Mouse (Mus musculus): ENCODE measurements at regions not wholly inside any gene's neighbourhood (a gene's known extent, or its start where the extent isn't known, plus 50 kb on each side); places are given as distances from the start of the nearest gene placed in this dataset.
A peak's percentile ranks its signal among the peaks of the same experiment; 100 is the strongest.

DNA sequence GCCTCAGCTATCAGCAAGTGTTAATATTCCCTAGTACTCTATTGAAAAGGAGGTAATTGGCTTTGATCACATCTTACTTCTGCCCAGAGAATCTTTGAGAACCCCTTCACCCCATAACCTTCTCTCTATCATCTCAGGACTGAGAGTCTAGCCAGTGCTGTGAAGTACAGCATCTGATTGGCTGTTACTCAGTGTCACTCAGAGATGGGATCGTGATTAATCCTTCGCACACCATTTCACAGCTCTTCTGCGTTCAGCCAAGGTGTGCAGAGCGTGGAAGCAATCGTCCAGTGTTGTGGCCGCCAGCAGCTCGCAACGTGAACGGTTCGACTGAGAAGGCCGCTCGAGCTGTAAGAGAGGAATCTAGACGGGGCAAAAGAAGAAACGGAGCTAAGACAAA, 87.9 kb upstream of the Ubl3 start:
- 37% methylated on average over 13 of the region's 14 CpGs for WGBS
- H3K4me2 ChIP-seq, result no peak overlapping the region
- no peak overlapping the region for H3K4me3 ChIP-seq
- H3K27ac ChIP-seq (replicated peaks), result no peak overlapping the region
- H3K4me1 ChIP-seq (replicated peaks), result no peaks in the 10 kb centered on the region
- no peaks in the 10 kb centered on the region for H3K9me3 ChIP-seq
- H3K36me3 ChIP-seq, result no peaks in the 10 kb centered on the region
- H3K27me3 ChIP-seq, result no peaks in the 10 kb centered on the region
- H3K9ac ChIP-seq, result no peak overlapping the region
- ATAC-seq (ENCODE audit: low FRiP score, low read depth), result no peak

DNA sequence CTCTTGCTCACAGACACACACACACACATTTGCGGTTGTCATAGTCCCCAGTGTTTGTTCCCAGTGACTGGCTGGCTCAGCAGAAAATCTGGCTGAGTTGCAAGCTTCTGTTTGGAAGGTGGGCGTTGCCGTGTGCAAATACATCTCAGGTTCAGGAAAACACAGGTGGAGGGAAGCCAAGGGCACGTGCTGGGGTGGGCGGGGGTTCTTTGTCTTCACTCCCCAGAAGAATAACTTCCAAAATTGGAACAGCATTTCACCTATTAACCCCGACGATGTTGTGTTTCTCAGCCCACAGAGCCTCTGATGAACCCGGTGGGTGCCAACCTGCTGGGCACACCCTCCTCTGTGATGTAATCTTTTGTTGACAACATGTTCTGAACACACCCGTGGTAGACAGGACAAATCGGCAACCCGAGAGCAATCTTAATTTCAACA, 82.3 kb upstream of the Ubl3 start:
- no peak for ATAC-seq (ENCODE audit: low FRiP score, low read depth)
- no peak overlapping the region for H3K27ac ChIP-seq (replicated peaks)
- no peaks in the 10 kb centered on the region for H3K27me3 ChIP-seq
- whole genome bisulfite sequencing, result 61% methylated on average over 11 of the region's 11 CpGs
- no peak overlapping the region for H3K4me2 ChIP-seq
- no peak overlapping the region for H3K4me3 ChIP-seq
- H3K9ac ChIP-seq, result no peak overlapping the region
- H3K36me3 ChIP-seq, result no peaks in the 10 kb centered on the region
- no peaks in the 10 kb centered on the region for H3K9me3 ChIP-seq
- peaks cover 18% of the 10 kb centered on the region for H3K4me1 ChIP-seq (replicated peaks)

DNA sequence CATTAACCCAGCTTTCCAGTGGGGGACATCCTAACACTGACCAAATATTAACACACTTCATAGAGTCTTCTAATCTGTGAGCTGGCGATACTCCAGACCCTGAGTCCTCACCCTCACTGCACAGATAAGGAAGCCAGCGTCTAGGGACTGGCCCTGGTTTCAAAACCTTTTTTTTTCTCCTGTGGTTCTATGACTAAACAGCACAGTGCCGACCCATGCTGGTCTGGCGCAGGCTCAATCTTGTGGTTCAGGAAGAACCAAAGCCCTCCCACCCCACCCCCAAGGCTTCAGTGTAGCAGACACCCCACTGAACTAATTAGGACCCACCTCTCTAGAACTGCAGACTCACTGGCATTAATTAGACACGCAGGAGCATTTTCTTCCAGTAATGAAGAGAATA, 81.4 kb upstream of the Ubl3 start:
- H3K27ac ChIP-seq (replicated peaks), result no peak overlapping the region
- WGBS, result 42% methylated on average over 5 of the region's 5 CpGs
- no peaks in the 10 kb centered on the region for H3K36me3 ChIP-seq
- ATAC-seq (ENCODE audit: low FRiP score, low read depth), result 0 out of 2 replicates have a peak, but pooled peaks have one; percentile 14
- no peak overlapping the region for H3K4me2 ChIP-seq
- H3K9ac ChIP-seq, result no peak overlapping the region
- H3K27me3 ChIP-seq, result no peaks in the 10 kb centered on the region
- H3K9me3 ChIP-seq, result no peaks in the 10 kb centered on the region
- H3K4me1 ChIP-seq (replicated peaks), result peaks cover 18% of the 10 kb centered on the region
- no peak overlapping the region for H3K4me3 ChIP-seq

DNA sequence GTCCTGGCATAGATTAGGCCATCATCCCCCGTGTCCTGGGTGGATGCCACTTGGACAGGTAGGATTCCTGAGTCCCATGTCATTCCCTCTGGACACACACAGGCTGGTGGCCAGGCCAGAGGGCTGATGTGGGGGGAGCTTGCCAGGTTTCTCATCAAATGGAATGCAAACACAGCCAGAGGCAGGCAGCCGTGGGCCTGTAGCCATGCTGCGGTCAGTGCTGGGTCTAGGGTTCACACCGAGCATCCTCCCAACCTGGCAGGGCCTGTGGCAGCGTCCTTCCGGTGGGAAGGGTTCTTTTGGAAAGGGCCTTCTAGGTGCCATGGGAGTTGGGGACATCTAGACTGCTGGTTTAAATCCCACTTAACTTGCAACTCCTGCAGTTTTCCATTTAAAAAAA, 80.7 kb upstream of the Ubl3 start:
- ATAC-seq (ENCODE audit: low FRiP score, low read depth), result no peak
- no peaks in the 10 kb centered on the region for H3K9me3 ChIP-seq
- H3K4me3 ChIP-seq, result no peak overlapping the region
- no peak overlapping the region for H3K27ac ChIP-seq (replicated peaks)
- H3K4me1 ChIP-seq (replicated peaks), result peaks cover 18% of the 10 kb centered on the region
- H3K9ac ChIP-seq, result no peak overlapping the region
- no peak overlapping the region for H3K4me2 ChIP-seq
- WGBS, result 86% methylated on average over 6 of the region's 6 CpGs
- H3K36me3 ChIP-seq, result no peaks in the 10 kb centered on the region
- no peaks in the 10 kb centered on the region for H3K27me3 ChIP-seq

DNA sequence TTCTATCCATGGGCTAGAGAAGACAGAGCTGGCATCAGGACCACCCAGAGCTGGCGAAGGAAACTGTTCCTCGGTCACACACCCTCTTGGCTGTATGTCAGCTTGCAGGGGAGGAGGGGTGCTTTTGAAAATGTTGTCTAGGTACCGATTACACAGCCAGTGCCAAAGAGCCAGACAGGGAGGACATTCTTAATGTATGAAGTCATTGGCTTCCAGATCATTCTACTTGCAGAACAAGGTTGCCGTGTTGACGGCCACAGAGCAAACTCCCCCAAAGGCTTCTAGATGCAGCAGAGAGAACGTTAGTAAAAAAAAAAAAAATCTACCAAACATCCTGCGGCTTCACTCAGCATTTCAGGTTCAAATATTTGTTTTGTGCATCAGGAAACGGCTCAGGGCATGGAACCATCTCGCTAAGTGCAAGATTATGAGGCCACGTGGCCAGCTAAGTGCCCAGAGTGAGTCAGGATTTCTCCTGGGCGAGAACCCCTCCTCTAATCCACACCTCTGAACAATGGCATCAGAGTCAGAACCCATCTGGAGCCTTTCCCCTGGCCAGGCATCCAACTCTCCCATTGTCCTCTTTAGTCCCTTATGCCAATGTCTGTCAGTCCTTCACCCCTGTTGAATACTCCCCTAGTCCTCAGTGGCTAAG, 80.1 kb upstream of the Ubl3 start:
- Histone ChIP-seq H3K9me3 (no peaks in the 10 kb centered on the region), H3K27ac (replicated peaks) (no peak overlapping the region), H3K4me2 (no peak overlapping the region), H3K4me1 (replicated peaks) (peaks cover 18% of the 10 kb centered on the region), H3K9ac (no peak overlapping the region), H3K36me3 (no peaks in the 10 kb centered on the region), H3K4me3 (no peak overlapping the region), H3K27me3 (no peaks in the 10 kb centered on the region)
- peak; percentile 52; the same call in 1 of the 2 replicates for ATAC-seq (ENCODE audit: low FRiP score, low read depth)
- 49% methylated on average over 11 of the region's 11 CpGs for WGBS

DNA sequence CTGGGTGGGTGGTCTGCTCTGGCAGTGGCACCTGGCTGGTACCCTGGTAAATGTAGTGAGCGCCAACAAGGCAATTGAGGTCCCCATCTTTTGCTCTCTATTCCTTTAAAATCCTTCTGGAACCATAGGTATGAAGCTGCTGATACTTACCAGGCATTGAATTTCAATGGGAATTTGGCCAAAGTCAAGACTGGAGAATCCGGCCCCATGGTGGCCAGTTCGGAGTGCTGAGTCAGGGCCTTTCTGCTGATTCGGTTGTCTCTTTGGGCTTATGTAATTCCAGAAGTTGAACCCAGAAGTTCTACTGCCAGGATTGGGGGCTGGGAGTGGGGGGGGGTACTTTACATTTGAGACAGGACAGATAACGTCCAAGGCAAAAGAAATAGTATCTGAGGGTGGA, 79.0 kb upstream of the Ubl3 start:
- Histone ChIP-seq H3K27ac (replicated peaks) (no peak overlapping the region), H3K4me1 (replicated peaks) (peaks cover 18% of the 10 kb centered on the region), H3K4me2 (no peak overlapping the region), H3K9me3 (no peaks in the 10 kb centered on the region), H3K36me3 (no peaks in the 10 kb centered on the region), H3K9ac (no peak overlapping the region), H3K27me3 (no peaks in the 10 kb centered on the region), H3K4me3 (no peak overlapping the region)
- WGBS, result 79% methylated on average over 5 of the region's 5 CpGs
- no peak for ATAC-seq (ENCODE audit: low FRiP score, low read depth)

DNA sequence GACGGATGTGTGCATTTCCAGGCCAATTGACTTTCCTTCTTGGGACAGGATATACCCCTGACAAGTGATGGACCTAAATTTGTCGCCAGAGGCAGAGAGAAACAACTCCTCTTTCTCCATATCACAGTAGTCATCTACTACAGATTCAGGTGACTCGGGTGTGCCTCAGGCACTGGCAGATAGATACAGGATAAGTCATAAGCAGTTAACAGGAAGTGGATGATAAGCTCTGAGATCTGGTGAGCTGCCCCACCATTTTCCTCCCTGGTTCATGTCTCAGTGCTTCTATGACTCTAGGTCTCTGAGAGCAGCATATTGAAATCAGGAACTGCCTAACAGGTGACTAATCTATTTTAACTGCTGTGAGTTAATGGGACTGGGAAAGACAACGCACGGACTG, 73.4 kb upstream of the Ubl3 start:
- H3K9me3 ChIP-seq, result no peaks in the 10 kb centered on the region
- H3K4me3 ChIP-seq, result no peak overlapping the region
- no peak overlapping the region for H3K9ac ChIP-seq
- no peaks in the 10 kb centered on the region for H3K36me3 ChIP-seq
- ATAC-seq (ENCODE audit: low FRiP score, low read depth), result no peak
- H3K4me2 ChIP-seq, result no peak overlapping the region
- 87% methylated on average over 5 of the region's 5 CpGs for WGBS
- no peaks in the 10 kb centered on the region for H3K27me3 ChIP-seq
- H3K4me1 ChIP-seq (replicated peaks), result peaks cover 15% of the 10 kb centered on the region
- H3K27ac ChIP-seq (replicated peaks), result no peak overlapping the region

DNA sequence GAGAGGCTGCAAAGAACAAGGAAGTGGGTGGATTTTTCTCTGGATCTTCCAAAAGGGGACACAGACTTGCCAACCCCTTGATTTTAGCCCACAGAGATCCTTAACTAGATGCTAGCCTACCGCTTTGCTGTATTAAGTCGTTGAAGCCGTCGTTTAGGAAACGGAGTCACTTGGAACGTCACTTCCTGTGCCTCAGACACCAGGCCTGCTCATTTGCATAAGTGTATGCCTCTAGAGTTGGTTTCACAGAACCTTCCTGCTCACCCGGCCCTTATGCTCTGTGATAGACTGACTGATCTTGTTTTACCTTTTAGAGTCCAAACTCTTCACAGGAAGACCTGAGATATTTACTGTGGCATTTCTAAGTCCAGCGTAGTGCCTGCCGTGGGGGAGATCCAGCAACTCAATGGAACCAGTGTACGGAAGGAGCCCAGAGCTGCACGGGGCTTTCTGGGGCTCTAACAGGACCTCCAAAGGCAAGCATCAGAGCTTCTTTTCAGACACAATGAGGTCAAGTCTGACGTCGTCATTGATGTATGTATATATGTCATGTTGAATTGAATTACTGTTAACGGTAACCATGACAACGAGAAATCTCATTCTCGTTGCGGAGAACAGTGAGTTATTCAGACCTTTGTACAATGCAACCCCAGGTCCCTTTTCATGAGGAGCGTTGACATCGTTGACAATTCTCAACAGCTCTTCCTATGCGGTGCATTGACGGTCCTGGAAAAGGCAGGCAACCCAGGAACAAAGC, 72.2 kb upstream of the Ubl3 start:
- peak overlapping the region; percentile 43 for H3K27ac ChIP-seq (replicated peaks)
- H3K9me3 ChIP-seq, result no peaks in the 10 kb centered on the region
- 36% methylated on average over 21 of the region's 21 CpGs for WGBS

DNA sequence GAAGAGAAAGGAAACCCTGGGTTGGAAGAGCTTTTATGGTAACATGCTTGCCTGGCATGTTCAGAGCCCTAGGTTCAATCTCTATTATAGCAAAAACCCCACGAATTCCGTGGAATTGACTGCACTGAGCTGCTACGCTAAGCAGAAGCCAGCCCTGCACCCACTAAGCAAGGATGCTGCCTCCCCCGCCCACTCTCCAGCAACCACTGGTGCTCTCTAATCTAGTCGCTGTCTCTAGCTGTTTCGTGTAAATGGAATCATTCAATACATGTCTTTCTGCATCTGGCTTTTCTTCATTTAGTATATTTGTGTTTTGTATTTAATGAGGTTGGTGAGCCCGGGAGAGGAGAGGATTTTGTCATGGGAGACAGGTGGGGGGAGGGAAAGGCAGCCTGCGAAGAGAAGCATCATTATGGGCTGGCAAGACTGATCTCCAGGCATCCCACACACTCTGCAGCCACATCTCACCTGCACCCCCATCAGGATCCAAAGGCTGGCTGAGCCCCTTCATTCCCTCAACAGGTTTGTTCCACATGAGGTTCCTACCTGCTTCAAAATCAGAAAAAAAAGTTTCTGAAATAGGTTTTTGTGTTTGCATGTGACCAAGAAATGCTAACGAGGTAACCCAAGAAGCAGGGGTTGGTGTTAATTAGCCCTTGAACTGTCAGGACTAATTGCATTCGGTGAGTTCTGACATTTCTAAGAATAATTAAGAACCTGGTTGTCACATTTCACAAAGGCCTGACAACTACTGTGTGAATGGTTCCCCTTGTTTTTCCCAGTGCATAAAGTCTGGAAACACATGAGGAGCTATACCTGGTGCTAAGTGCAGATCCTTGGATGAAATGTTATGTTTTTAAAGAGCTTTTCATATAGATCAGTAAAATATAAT, 68.6 kb upstream of the Ubl3 start:
- no peaks in the 10 kb centered on the region for H3K27me3 ChIP-seq
- H3K4me3 ChIP-seq, result no peak overlapping the region
- H3K4me2 ChIP-seq, result no peak overlapping the region
- peaks cover 22% of the 10 kb centered on the region for H3K4me1 ChIP-seq (replicated peaks)
- peak overlapping the region; percentile 39; the same call in 1 of the 2 replicates for H3K27ac ChIP-seq (replicated peaks)
- H3K36me3 ChIP-seq, result no peaks in the 10 kb centered on the region
- no peak overlapping the region for H3K9ac ChIP-seq
- H3K9me3 ChIP-seq, result no peaks in the 10 kb centered on the region
- ATAC-seq (ENCODE audit: low FRiP score, low read depth), result peak; percentile 46; the same call in 1 of the 2 replicates
- 41% methylated on average over 10 of the region's 10 CpGs for WGBS

More for the DNA sequence above, 72.2 kb upstream of the Ubl3 start:
- Histone ChIP-seq H3K9ac (no peak overlapping the region), H3K36me3 (no peaks in the 10 kb centered on the region), H3K4me1 (replicated peaks) (peaks cover 18% of the 10 kb centered on the region), H3K4me3 (no peak overlapping the region), H3K27me3 (no peaks in the 10 kb centered on the region), H3K4me2 (peak overlapping the region; percentile 7; the same call in 1 of the 2 replicates)
- ATAC-seq (ENCODE audit: low FRiP score, low read depth), result peak; percentile 32

DNA sequence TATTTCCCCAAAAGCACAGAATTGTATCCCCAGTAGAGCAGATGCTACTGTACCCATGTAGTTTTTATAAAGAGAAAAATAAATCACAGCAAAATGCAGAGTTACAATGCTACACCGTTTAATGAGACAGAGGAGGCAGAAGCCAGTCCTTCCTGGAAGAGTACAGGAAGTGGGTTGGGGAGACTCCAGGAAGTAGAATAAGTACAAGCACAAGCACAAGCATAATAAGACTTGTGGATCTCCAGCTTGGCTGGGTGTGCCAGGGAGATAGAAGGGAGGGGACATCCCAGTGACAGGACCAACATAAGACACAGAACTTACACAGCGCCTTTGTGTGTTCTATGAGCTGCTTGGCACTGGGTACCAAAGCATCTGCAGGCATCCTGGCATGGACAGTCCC, 67.3 kb upstream of the Ubl3 start:
- H3K9me3 ChIP-seq, result no peaks in the 10 kb centered on the region
- no peak overlapping the region for H3K27ac ChIP-seq (replicated peaks)
- H3K27me3 ChIP-seq, result no peaks in the 10 kb centered on the region
- ATAC-seq (ENCODE audit: low FRiP score, low read depth), result no peak
- H3K9ac ChIP-seq, result no peak overlapping the region
- 92% methylated on average over 2 of the region's 2 CpGs for WGBS
- no peak overlapping the region for H3K4me2 ChIP-seq
- H3K4me3 ChIP-seq, result no peak overlapping the region
- no peaks in the 10 kb centered on the region for H3K36me3 ChIP-seq
- H3K4me1 ChIP-seq (replicated peaks), result peaks cover 19% of the 10 kb centered on the region

DNA sequence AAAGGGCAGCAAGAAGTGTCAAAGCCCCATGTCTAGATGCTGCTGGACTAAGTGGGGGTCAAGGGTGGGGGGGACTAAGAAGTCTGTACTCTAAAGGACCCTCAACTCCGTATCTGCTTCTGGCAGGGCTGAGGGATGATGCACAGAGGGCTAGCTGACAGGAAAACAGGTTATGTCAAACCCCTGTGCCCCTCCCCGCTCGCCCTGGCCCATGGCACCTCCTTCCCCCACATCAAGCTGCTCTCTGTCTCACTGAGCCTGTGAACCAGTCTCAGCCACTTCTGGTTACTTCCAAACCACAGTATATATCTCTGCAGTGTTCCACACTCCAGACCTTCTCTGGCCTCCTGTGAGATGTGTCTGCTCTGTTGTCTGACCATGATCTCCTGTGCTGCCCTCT, 63.8 kb upstream of the Ubl3 start:
- Histone ChIP-seq H3K4me2 (no peak overlapping the region), H3K27ac (replicated peaks) (peak overlapping the region; percentile 31), H3K36me3 (no peaks in the 10 kb centered on the region), H3K4me3 (no peak overlapping the region), H3K4me1 (replicated peaks) (peaks cover 16% of the 10 kb centered on the region), H3K9ac (no peak overlapping the region), H3K9me3 (no peaks in the 10 kb centered on the region), H3K27me3 (no peaks in the 10 kb centered on the region)
- no peak for ATAC-seq (ENCODE audit: low FRiP score, low read depth)
- 78% methylated on average over 3 of the region's 3 CpGs for WGBS
